Mouse (Mus musculus): ENCODE measurements around the gene Cers6. TPM values are rescaled to one million over a fixed set of nuclear protein-coding genes. Genes with fewer than 3 reads are reported as not detected.

Cers6 gene
- polyA plus RNA-seq, 1 experiment from 2014 or later = 28.8 TPM

DNA sequence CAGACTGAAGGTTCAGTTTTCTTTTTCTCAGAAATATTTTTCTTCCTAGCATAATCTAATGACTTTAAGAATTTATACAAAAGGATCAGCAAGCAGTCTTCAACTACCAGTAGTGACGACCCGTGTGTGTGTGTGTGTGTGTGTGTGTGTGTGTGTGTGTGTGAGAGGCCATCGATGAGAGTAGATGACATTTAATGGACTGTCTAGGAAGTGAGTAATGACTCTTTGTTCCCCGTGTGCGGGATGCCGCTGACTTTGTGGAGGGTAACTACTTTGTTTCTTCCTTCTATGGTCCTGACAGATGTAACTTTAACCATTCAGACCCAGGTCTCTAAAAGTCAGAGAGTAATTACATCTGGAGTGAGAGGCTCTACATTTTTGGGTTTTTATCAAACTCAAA, 2.3 kb downstream of the Cers6 start:
- 53% methylated on average over 6 of the region's 6 CpGs for WGBS
- Histone ChIP-seq H3K27ac (replicated peaks) (no peak overlapping the region), H3K4me3 (peak overlapping the region; percentile 85), H3K4me1 (peaks cover 35% of the 10 kb centered on the region), H3K36me3 (replicated peaks) (no peaks in the 10 kb centered on the region), H3K9me3 (no peaks in the 10 kb centered on the region), H3K27me3 (replicated peaks; ENCODE audit: low read depth, poor library complexity, severe bottlenecking) (peaks cover 15% of the 10 kb centered on the region)
- no peak for DNase-seq (ENCODE audit: low spot score)

DNA sequence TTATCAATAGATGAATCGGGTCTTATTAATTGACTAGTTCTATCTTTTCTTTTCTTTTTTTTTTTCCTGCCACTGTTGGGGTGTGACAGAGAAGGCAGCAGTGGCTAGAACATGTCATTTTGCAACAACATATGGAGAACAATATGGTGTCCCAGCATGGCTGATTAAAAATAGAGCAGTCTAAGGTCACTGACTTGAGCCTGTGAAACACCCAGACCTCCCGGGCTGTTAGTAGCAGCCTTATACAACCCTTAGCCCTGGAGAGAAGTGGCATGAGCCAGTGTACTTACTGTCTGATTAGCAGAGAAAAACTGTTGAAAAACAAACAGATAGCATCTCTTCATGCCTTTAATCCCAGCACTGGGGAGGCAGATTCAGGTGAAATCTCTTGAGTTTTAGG, 3.1 kb downstream of the Cers6 start:
- no peaks in the 10 kb centered on the region for H3K9me3 ChIP-seq
- no peak for DNase-seq (ENCODE audit: low spot score)
- H3K27me3 ChIP-seq (replicated peaks; ENCODE audit: low read depth, poor library complexity, severe bottlenecking) = peaks cover 15% of the 10 kb centered on the region
- no peak overlapping the region for H3K27ac ChIP-seq (replicated peaks)
- WGBS = 82% methylated on average over 2 of the region's 2 CpGs
- no peak overlapping the region for H3K4me3 ChIP-seq
- no peaks in the 10 kb centered on the region for H3K36me3 ChIP-seq (replicated peaks)
- peaks cover 35% of the 10 kb centered on the region for H3K4me1 ChIP-seq

DNA sequence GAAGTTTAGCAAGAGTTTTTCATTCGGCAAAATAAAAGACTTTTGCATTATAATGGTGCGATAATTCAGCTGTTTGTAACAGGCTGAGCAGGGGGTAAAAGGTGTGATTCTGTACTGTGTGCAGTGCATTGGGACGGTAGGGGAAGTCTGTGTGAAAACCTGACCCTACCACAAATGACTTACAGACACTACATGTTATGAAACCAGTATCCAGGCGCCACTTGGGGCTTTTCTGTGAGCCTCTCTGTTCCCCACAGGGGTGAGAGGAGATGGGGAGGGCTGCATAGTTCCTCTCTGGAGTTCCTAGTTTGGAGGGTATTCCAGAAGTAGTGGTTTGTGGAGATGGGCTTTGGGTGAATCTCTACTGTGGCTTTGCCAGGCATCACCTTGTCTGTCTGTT, 5.9 kb downstream of the Cers6 start:
- Histone ChIP-seq H3K27me3 (replicated peaks; ENCODE audit: low read depth, poor library complexity, severe bottlenecking) (no peaks in the 10 kb centered on the region), H3K9me3 (no peaks in the 10 kb centered on the region), H3K27ac (replicated peaks) (no peak overlapping the region), H3K36me3 (replicated peaks) (no peaks in the 10 kb centered on the region), H3K4me3 (no peak overlapping the region), H3K4me1 (peaks cover 45% of the 10 kb centered on the region)
- 68% methylated on average over 4 of the region's 4 CpGs for WGBS
- DNase-seq (ENCODE audit: low spot score) = no peak

DNA sequence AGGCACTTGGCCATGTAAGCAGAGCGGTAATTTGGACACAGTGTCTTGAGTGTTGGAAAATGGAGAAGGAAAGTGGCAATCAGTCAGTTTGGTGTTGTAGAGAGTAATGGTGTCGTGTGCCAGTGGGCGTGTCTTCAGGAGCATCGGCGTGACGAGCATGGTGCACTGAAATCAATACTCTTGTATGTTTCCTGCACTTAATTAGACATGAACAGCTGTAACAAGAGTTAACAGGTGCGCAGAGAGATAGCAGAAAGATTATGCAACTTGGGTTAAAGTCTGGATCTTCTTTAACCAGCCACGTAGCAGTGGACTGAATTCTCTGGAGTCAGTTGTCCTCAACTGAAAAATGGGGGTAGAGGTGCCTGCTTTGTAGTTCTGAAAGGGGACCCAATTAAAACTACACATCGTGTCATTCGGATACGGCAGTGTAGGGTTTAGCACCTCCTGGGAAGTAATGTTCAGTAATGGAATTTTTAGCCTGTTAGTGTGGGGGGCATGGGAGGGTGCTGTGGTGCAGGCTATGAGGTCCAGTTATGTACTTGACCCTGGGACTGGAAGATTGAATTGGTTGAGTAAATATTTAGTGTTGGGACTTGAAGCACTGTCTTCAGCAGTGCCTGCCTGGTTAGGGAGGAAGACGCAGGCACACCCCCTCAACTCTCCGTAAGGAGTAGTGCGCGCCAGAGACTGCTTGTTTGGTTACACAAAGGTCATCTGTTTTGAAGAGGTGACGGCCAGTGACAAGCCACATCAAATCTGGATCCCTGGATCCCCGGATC, 9.9 kb downstream of the Cers6 start:
- WGBS = 80% methylated on average over 17 of the region's 17 CpGs
- Histone ChIP-seq H3K4me3 (no peak overlapping the region), H3K27ac (replicated peaks) (no peak overlapping the region), H3K9me3 (no peaks in the 10 kb centered on the region), H3K4me1 (peaks cover 43% of the 10 kb centered on the region), H3K36me3 (replicated peaks) (no peaks in the 10 kb centered on the region), H3K27me3 (replicated peaks; ENCODE audit: low read depth, poor library complexity, severe bottlenecking) (no peaks in the 10 kb centered on the region)
- DNase-seq (ENCODE audit: low spot score) = no peak

DNA sequence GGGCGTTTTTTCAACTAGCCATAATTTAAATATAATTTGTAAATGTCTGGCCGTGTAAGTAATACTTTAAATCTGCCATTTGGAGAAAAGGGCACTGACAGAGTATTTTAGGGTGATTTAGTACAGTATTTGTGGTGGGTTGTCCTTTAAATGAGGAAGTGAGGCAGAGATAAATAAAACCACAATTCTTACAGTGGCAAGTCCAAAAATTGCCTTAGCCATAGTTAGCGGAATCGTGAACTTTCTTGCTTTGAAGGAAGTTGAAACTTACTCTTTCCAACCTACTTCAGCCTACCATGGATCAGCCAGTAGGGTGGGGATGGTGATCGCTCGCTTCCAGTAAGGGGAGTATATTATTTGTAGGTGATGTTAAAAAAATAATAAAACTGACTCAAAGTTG, 11.8 kb downstream of the Cers6 start:
- 92% methylated on average over 6 of the region's 6 CpGs for WGBS
- no peaks in the 10 kb centered on the region for H3K36me3 ChIP-seq (replicated peaks)
- H3K9me3 ChIP-seq = no peaks in the 10 kb centered on the region
- H3K27ac ChIP-seq (replicated peaks) = no peak overlapping the region
- H3K27me3 ChIP-seq (replicated peaks; ENCODE audit: low read depth, poor library complexity, severe bottlenecking) = no peaks in the 10 kb centered on the region
- H3K4me1 ChIP-seq = peaks cover 37% of the 10 kb centered on the region
- no peak overlapping the region for H3K4me3 ChIP-seq
- DNase-seq (ENCODE audit: low spot score) = no peak

- Histone ChIP-seq H3K4me3 (no peak overlapping the region), H3K27me3 (replicated peaks; ENCODE audit: low read depth, poor library complexity, severe bottlenecking) (no peaks in the 10 kb centered on the region), H3K4me1 (peaks cover 37% of the 10 kb centered on the region), H3K27ac (replicated peaks) (no peak overlapping the region; the same call in 1 of the 2 replicates), H3K36me3 (replicated peaks) (peaks cover 4% of the 10 kb centered on the region; the same call in 1 of the 2 replicates), H3K9me3 (0 out of 2 replicates have a peak, but pooled peaks cover 2% of the 10 kb centered on the region)
- DNase-seq (ENCODE audit: low spot score) = peak; percentile 15
- WGBS = 71% methylated on average over 15 of the region's 15 CpGs
Measured at GRCm38 (mm10) chr2:68873653-68874441, 12.6 kb downstream of the Cers6 start.

DNA sequence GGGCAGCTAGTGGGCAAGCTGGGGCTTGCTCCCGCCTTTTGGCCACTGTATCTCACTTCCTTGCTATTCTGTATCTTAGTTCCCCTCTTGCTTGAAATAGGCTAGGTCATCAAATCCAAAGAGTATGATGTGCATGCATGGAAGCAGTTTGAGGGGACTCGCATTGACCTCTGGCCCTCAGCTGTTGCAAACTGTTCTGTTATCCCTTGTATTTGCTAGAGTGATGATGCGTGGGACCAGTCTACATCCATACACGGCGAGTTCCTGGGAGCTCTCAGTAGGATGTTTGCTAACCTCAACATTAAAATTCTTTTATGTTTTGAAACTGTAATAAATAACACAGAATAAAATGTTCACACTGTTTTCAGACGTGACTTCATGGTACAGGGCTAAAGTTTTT, 13.3 kb downstream of the Cers6 start:
- Histone ChIP-seq H3K27ac (replicated peaks) (no peak overlapping the region; the same call in 1 of the 2 replicates), H3K36me3 (replicated peaks) (peaks cover 8% of the 10 kb centered on the region; the same call in 1 of the 2 replicates), H3K9me3 (0 out of 2 replicates have a peak, but pooled peaks cover 3% of the 10 kb centered on the region), H3K4me3 (no peak overlapping the region), H3K27me3 (replicated peaks; ENCODE audit: low read depth, poor library complexity, severe bottlenecking) (no peaks in the 10 kb centered on the region), H3K4me1 (peaks cover 36% of the 10 kb centered on the region)
- WGBS = 88% methylated on average over 6 of the region's 6 CpGs
- DNase-seq (ENCODE audit: low spot score) = no peak

GRCm38 (mm10) chr2:68879071-68879651, 17.9 kb downstream of the Cers6 start:
- DNase-seq (ENCODE audit: low spot score) = no peak
- 92% methylated on average over 4 of the region's 4 CpGs for WGBS

DNA sequence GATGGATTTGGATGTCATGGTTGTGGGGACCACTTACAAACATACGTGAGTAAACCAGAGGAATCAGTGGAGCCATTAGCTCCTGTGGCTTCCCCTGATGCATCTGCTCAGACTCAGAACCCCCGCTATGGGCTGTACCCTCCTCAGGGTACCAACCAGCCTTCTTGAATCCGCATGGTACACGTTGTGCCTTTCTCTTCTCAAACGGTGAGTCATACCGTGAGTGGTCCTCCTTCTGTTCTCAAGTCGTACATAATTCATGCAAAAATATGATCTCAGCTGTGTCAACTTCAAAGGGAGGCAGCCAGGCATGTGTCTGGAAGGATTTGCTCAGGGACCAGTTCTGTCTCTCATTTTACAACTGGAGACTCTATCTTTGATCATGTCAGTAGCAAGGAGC, 23.3 kb downstream of the Cers6 start:
- Histone ChIP-seq H3K36me3 (replicated peaks) (peaks cover 6% of the 10 kb centered on the region; the same call in 1 of the 2 replicates), H3K4me1 (peaks cover 32% of the 10 kb centered on the region), H3K4me3 (no peak overlapping the region), H3K27ac (replicated peaks) (no peak overlapping the region), H3K9me3 (no peaks in the 10 kb centered on the region), H3K27me3 (replicated peaks; ENCODE audit: low read depth, poor library complexity, severe bottlenecking) (no peaks in the 10 kb centered on the region)
- no peak for DNase-seq (ENCODE audit: low spot score)
- WGBS = 84% methylated on average over 7 of the region's 7 CpGs

More at GRCm38 (mm10) chr2:68879071-68879651, 17.9 kb downstream of the Cers6 start:
- Histone ChIP-seq H3K36me3 (replicated peaks) (peaks cover 13% of the 10 kb centered on the region; the same call in 1 of the 2 replicates), H3K27me3 (replicated peaks; ENCODE audit: low read depth, poor library complexity, severe bottlenecking) (no peaks in the 10 kb centered on the region), H3K9me3 (0 out of 2 replicates have a peak, but pooled peaks cover 3% of the 10 kb centered on the region), H3K4me1 (peaks cover 5% of the 10 kb centered on the region), H3K27ac (replicated peaks) (no peak overlapping the region), H3K4me3 (no peak overlapping the region)

- DNase-seq (ENCODE audit: low spot score) = no peak
Measured at GRCm38 (mm10) chr2:68885206-68885605, 24.0 kb downstream of the Cers6 start.

GRCm38 (mm10) chr2:68885766-68886496, 24.7 kb downstream of the Cers6 start:
- Histone ChIP-seq H3K36me3 (replicated peaks) (peaks cover under 1% of the 10 kb centered on the region; the same call in 1 of the 2 replicates), H3K27ac (replicated peaks) (peak overlapping the region; percentile 51), H3K27me3 (replicated peaks; ENCODE audit: low read depth, poor library complexity, severe bottlenecking) (no peaks in the 10 kb centered on the region), H3K4me3 (no peak overlapping the region), H3K9me3 (no peaks in the 10 kb centered on the region), H3K4me1 (peaks cover 32% of the 10 kb centered on the region)
- peak; percentile 71 for DNase-seq (ENCODE audit: low spot score)
- 28% methylated on average over 4 of the region's 4 CpGs for WGBS

More at GRCm38 (mm10) chr2:68885206-68885605, 24.0 kb downstream of the Cers6 start:
- Histone ChIP-seq H3K4me1 (peaks cover 32% of the 10 kb centered on the region), H3K27me3 (replicated peaks; ENCODE audit: low read depth, poor library complexity, severe bottlenecking) (no peaks in the 10 kb centered on the region), H3K36me3 (replicated peaks) (peaks cover 6% of the 10 kb centered on the region; the same call in 1 of the 2 replicates), H3K27ac (replicated peaks) (no peak overlapping the region; the same call in 1 of the 2 replicates), H3K4me3 (no peak overlapping the region), H3K9me3 (no peaks in the 10 kb centered on the region)
- 91% methylated on average over 2 of the region's 2 CpGs for WGBS

DNA sequence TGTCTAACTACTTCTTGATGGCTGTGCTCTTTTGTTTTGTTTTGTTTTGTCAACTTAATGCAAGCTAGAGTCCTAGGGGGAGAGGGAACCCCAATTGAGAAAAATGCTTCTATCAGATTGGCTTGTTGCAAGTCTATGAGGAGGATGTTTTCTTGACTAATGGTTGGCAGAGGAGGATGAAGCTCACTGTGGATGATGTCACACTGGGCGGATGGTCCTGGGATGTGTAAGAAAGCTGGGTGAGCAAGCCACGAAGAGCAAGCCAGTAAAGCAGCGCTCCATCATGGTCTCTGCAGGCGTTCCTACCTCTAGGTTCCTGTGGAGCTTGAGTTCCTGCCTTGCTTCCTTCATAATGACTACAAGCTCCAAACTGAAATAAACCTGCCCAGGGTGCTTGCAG, 25.4 kb downstream of the Cers6 start:
- no peaks in the 10 kb centered on the region for H3K27me3 ChIP-seq (replicated peaks; ENCODE audit: low read depth, poor library complexity, severe bottlenecking)
- H3K27ac ChIP-seq (replicated peaks) = peak overlapping the region; percentile 51
- H3K36me3 ChIP-seq (replicated peaks) = no peaks in the 10 kb centered on the region
- WGBS = 80% methylated on average over 4 of the region's 4 CpGs
- no peaks in the 10 kb centered on the region for H3K9me3 ChIP-seq
- peaks cover 32% of the 10 kb centered on the region for H3K4me1 ChIP-seq
- H3K4me3 ChIP-seq = no peak overlapping the region
- DNase-seq (ENCODE audit: low spot score) = no peak

Data from embryonic facial prominence, embryonic 10.5 days (tissue).